Mouse (Mus musculus) embryonic facial prominence, embryonic 10.5 days (tissue): Measurements from ENCODE around the gene Gm12800. TPM values are rescaled to one million over a fixed set of nuclear protein-coding genes. Genes with fewer than 3 reads are reported as not detected.
"Not testable (repeated sequence)": the region's sequence is repeated elsewhere in the genome, so short reads cannot be mapped to it uniquely, and the experiment has no call there.

Experiments used
- DNase-seq: peaks from one replicate; pipeline ENCODE4 v3.0.0-alpha.2; 2017; ENCODE audit warnings: low spot score
- H3K27ac ChIP-seq: fragments of 300-500 bp; sonication (generic); replicated peaks from 2 replicates; pipeline ENCODE4 v1.5.1; 2016; ENCODE audit warnings: mild to moderate bottlenecking
- H3K27me3 ChIP-seq: fragments of 300-500 bp; sonication (generic); replicated peaks from 2 replicates; pipeline ENCODE4 v1.6.1; 2016; ENCODE audit warnings: low read depth, mild to moderate bottlenecking; ENCODE audit not compliant: poor library complexity, severe bottlenecking
- H3K36me3 ChIP-seq: fragments of 300-500 bp; sonication (generic); replicated peaks from 2 replicates; pipeline ENCODE4 v1.6.1; 2016; ENCODE audit warnings: mild to moderate bottlenecking, moderate library complexity
- H3K4me1 ChIP-seq: fragments of 300-500 bp; sonication (generic); 2 replicates; pipeline ENCODE4 v1.6.1; 2016
- H3K4me3 ChIP-seq: fragments of 300-500 bp; sonication (generic); 2 replicates; pipeline ENCODE4 v1.5.1; 2016; ENCODE audit warnings: mild to moderate bottlenecking, moderate library complexity
- H3K9me3 ChIP-seq: fragments of 300-500 bp; sonication (generic); 2 replicates; pipeline ENCODE4 v1.6.1; 2016; ENCODE audit warnings: mild to moderate bottlenecking
- WGBS: fragments of 180-500 bp; shearing (Covaris S2); methylation state at CpG from one replicate; pipeline ENCODE4 v1.1.7; 2016; 5-methylcytosine and 5-hydroxymethylcytosine counted together
- polyA plus RNA-seq: library from polyadenylated mRNA; unstranded; fragments of >200 nt; fragmentation: Nextera tagmentation; extraction: Ambion mirVana; gene quantifications from 2 replicates; pipeline ENCODE4 v1.2.1, GENCODE M21; 2016

The Gm12800 gene
- not detected in 2 replicates for polyA plus RNA-seq

- WGBS, result 90% methylated on average over 2 of the region's 2 CpGs
- H3K27me3 ChIP-seq, result not testable (repeated sequence)
Measured at GRCm38 (mm10) chr4:101908821-101909220, at the start of gene Gm12800. Gene Gm12800, plus strand, starts transcription at chr4:101909121.

GRCm38 (mm10) chr4:101860873-101861272 is 48.0 kb upstream of the Gm12800 start:
- DNase-seq, result no peak
- no peak overlapping the region for H3K4me3 ChIP-seq

More at GRCm38 (mm10) chr4:101908821-101909220, at the start of gene Gm12800:
- not testable (repeated sequence) for H3K4me1 ChIP-seq, H3K36me3 ChIP-seq, H3K4me3 ChIP-seq, H3K27ac ChIP-seq, H3K9me3 ChIP-seq, DNase-seq

GRCm38 (mm10) chr4:101862289-101862688 is 46.6 kb upstream of the Gm12800 start:
- Histone ChIP-seq H3K36me3 (no peaks in the 10 kb centered on the region), H3K27ac (no peak overlapping the region), H3K27me3 (no peaks in the 10 kb centered on the region), H3K4me3 (no peak overlapping the region), H3K4me1 (no peaks in the 10 kb centered on the region), H3K9me3 (no peaks in the 10 kb centered on the region)
- WGBS, result 86% methylated on average over 6 of the region's 6 CpGs
- DNase-seq, result no peak

More at GRCm38 (mm10) chr4:101860873-101861272, 48.0 kb upstream of the Gm12800 start:
- H3K4me1 ChIP-seq, result no peaks in the 10 kb centered on the region
- H3K27me3 ChIP-seq, result no peaks in the 10 kb centered on the region
- H3K27ac ChIP-seq, result no peak overlapping the region
- H3K9me3 ChIP-seq, result no peaks in the 10 kb centered on the region
- H3K36me3 ChIP-seq, result no peaks in the 10 kb centered on the region
- WGBS, result 47% methylated on average over 6 of the region's 6 CpGs

- H3K4me3 ChIP-seq, H3K36me3 ChIP-seq, H3K27ac ChIP-seq, DNase-seq, H3K4me1 ChIP-seq, H3K27me3 ChIP-seq, H3K9me3 ChIP-seq: not testable (repeated sequence)
- WGBS, result 77% methylated on average over 2 of the region's 2 CpGs
Measured at GRCm38 (mm10) chr4:101872031-101872430, 36.9 kb upstream of the Gm12800 start.

- H3K4me3 ChIP-seq, H3K27ac ChIP-seq, H3K9me3 ChIP-seq, H3K36me3 ChIP-seq, H3K27me3 ChIP-seq, DNase-seq, H3K4me1 ChIP-seq: not testable (repeated sequence)
- WGBS, result 86% methylated on average over 15 of the region's 15 CpGs
Measured at GRCm38 (mm10) chr4:101875687-101876086, 33.2 kb upstream of the Gm12800 start.

GRCm38 (mm10) chr4:101883641-101884040 is 25.3 kb upstream of the Gm12800 start:
- 46% methylated on average over 3 of the region's 3 CpGs for WGBS
- no peaks in the 10 kb centered on the region for H3K36me3 ChIP-seq
- H3K4me1 ChIP-seq, result 0 out of 2 replicates have a peak, but pooled peaks cover 3% of the 10 kb centered on the region
- no peaks in the 10 kb centered on the region for H3K27me3 ChIP-seq
- H3K4me3 ChIP-seq, result no peak overlapping the region
- DNase-seq, result no peak
- no peak overlapping the region for H3K27ac ChIP-seq
- H3K9me3 ChIP-seq, result no peaks in the 10 kb centered on the region

GRCm38 (mm10) chr4:101889377-101889776 is 19.5 kb upstream of the Gm12800 start:
- Histone ChIP-seq H3K9me3 (no peaks in the 10 kb centered on the region), H3K36me3 (no peaks in the 10 kb centered on the region), H3K27ac (no peak overlapping the region), H3K4me1 (no peaks in the 10 kb centered on the region), H3K4me3 (no peak overlapping the region), H3K27me3 (no peaks in the 10 kb centered on the region)
- no peak for DNase-seq

- Histone ChIP-seq H3K4me1 (no peaks in the 10 kb centered on the region), H3K27me3 (no peaks in the 10 kb centered on the region), H3K9me3 (no peaks in the 10 kb centered on the region), H3K4me3 (no peak within 1 kb of the TSS), H3K36me3 (no peaks in the 10 kb centered on the region), H3K27ac (no peak within 1 kb of the TSS)
- no peak for DNase-seq
- WGBS, result 84% methylated on average over 7 of the region's 7 CpGs
Measured at GRCm38 (mm10) chr4:101893656-101894420, 15.1 kb upstream of the Gm12800 start, which contains the start of gene C130073F10Rik. Gene C130073F10Rik, minus strand, starts transcription at chr4:101893789.

- not testable (repeated sequence) for H3K36me3 ChIP-seq, DNase-seq, H3K4me1 ChIP-seq, H3K9me3 ChIP-seq, H3K27ac ChIP-seq, H3K27me3 ChIP-seq, H3K4me3 ChIP-seq
- 82% methylated on average over 2 of the region's 2 CpGs for WGBS
Measured at GRCm38 (mm10) chr4:101940107-101940506, 31.2 kb downstream of the Gm12800 start, which contains the start of gene Gm12794. Gene Gm12794, plus strand, starts transcription at chr4:101940407.

Other genes with a start within 250 kb of the Gm12800 start
- gene Lepr, start 191.7 kb upstream of the Gm12800 start, polyA plus RNA-seq, result 2.5 and 3.3 TPM in 2 replicates
- gene B020004J07Rik, start 65.1 kb upstream of the Gm12800 start, polyA plus RNA-seq, result not detected in 2 replicates
- not detected in 2 replicates for gene C130073F10Rik, start 15.3 kb upstream of the Gm12800 start, polyA plus RNA-seq
- not detected in 2 replicates for gene Gm12794, start 31.3 kb downstream of the Gm12800 start, polyA plus RNA-seq
- not detected in 2 replicates for gene Gm12790, start 71.9 kb downstream of the Gm12800 start, polyA plus RNA-seq
- gene Gm12789, start 77.5 kb downstream of the Gm12800 start, polyA plus RNA-seq, result not detected in 2 replicates
- 8.0 and 8.2 TPM in 2 replicates for gene Pde4b, start 178.4 kb downstream of the Gm12800 start, polyA plus RNA-seq